Mouse (Mus musculus) forebrain, embryonic 16.5 days (tissue): ENCODE measurements around the gene Mark4. TPM values are rescaled to one million over a fixed set of nuclear protein-coding genes. Genes with fewer than 3 reads are reported as not detected.

ENCODE experiments used
- ATAC-seq: fragments of 200-750 bp; cut with Nextera tagmentation; 2 replicates; pipeline ENCODE4 v1.8.0; 2017; ENCODE audit warnings: mild to moderate bottlenecking, moderate library complexity
- H3K27ac ChIP-seq: fragments of 300-500 bp; sonication (generic); 2 replicates; pipeline ENCODE4 v1.5.1; 2014; ENCODE audit warnings: low read length, control low read depth
- H3K27me3 ChIP-seq: fragments of 300-500 bp; sonication (generic); replicated peaks from 2 replicates; pipeline ENCODE4 v1.6.1; 2014; ENCODE audit warnings: low read length; ENCODE audit not compliant: control insufficient read depth, insufficient read depth
- H3K36me3 ChIP-seq: fragments of 300-500 bp; sonication (generic); 2 replicates; pipeline ENCODE4 v1.6.1; 2014; ENCODE audit not compliant: control insufficient read depth, insufficient read depth
- H3K4me1 ChIP-seq: fragments of 300-500 bp; sonication (generic); replicated peaks from 2 replicates; pipeline ENCODE4 v1.6.1; 2014; ENCODE audit warnings: low read length; ENCODE audit not compliant: control insufficient read depth, insufficient read depth
- H3K4me2 ChIP-seq: fragments of 300-500 bp; sonication (generic); 2 replicates; pipeline ENCODE4 v1.6.1; 2014; ENCODE audit warnings: mild to moderate bottlenecking, low read length, control low read depth
- H3K4me3 ChIP-seq: fragments of 300-500 bp; sonication (generic); replicated peaks from 2 replicates; pipeline ENCODE4 v1.5.1; 2014; ENCODE audit warnings: mild to moderate bottlenecking, low read length, control low read depth
- H3K9ac ChIP-seq: fragments of 300-500 bp; sonication (generic); replicated peaks from 2 replicates; pipeline ENCODE4 v1.6.1; 2014; ENCODE audit warnings: low read depth, low read length, control low read depth
- H3K9me3 ChIP-seq: fragments of 300-500 bp; sonication (generic); 2 replicates; pipeline ENCODE4 v1.6.1; 2016; ENCODE audit warnings: low read length; ENCODE audit not compliant: control insufficient read depth
- WGBS: fragments of 180-500 bp; shearing (Covaris S2); extraction: QIAGEN DNeasy Blood & Tissue Kit; methylation state at CpG from one replicate; pipeline ENCODE4 v1.1.7; 2014; 5-methylcytosine and 5-hydroxymethylcytosine counted together
- polyA plus RNA-seq: library from polyadenylated mRNA; unstranded; fragments of >200 nt; fragmentation: Nextera tagmentation; extraction: Ambion mirVana; gene quantifications from 2 replicates; pipeline ENCODE4 v1.2.1, GENCODE M21; 2015

Mark4 gene
- polyA plus RNA-seq, 1 experiment from 2014 or later, result 17.5 TPM

DNA sequence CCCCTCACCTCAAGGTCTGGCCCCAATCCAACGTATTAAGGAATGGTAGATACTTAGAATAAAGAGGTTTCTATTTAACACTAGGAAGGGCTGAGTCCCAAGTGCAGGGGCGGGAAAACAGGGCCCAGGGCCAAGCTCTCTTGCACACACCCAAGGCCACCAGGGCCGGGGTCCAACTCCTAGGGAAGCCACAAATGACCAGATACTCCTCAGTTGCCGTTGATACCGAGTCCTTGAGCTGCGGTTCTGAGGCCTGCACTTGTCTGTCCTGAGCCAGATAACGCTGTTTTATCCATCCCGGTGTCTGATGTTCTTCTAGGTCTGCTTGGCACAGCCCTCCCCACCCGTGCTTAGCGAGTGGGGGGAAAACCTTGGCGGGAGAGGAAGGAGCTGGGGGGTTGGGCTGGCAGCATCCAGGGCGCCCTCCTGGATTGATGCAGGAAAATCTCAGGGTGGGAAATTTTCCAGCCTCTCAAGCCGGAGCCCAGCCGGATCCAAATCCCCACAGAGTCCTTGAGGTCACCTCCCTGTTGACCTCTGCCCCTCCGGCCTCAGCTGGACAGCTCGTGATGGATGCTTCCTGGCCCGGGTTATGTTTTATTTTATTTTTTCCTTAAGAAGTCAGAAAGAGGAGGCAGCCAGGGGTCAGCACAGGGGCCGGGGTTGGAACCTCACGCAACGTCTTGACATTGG, 37.0 kb upstream of the Mark4 start:
- no peak overlapping the region for H3K27ac ChIP-seq
- H3K4me1 ChIP-seq, result peaks cover 3% of the 10 kb centered on the region; the same call in 1 of the 2 replicates
- peaks cover 19% of the 10 kb centered on the region for H3K27me3 ChIP-seq
- H3K4me3 ChIP-seq, result no peak overlapping the region
- H3K36me3 ChIP-seq, result no peaks in the 10 kb centered on the region
- no peak overlapping the region for H3K9ac ChIP-seq
- H3K4me2 ChIP-seq, result no peak overlapping the region
- no peak for ATAC-seq
- WGBS, result 74% methylated on average over 20 of the region's 20 CpGs
- H3K9me3 ChIP-seq, result no peaks in the 10 kb centered on the region

- Histone ChIP-seq H3K9me3 (no peaks in the 10 kb centered on the region), H3K36me3 (no peaks in the 10 kb centered on the region), H3K27me3 (peaks cover 24% of the 10 kb centered on the region), H3K4me2 (no peak overlapping the region), H3K4me1 (peaks cover 3% of the 10 kb centered on the region; the same call in 1 of the 2 replicates), H3K9ac (no peak overlapping the region), H3K4me3 (no peak overlapping the region), H3K27ac (no peak overlapping the region)
- ATAC-seq, result no peak
- WGBS, result 83% methylated on average over 25 of the region's 25 CpGs
These were observed 36.3 kb upstream of the Mark4 start for GRCm38 (mm10) chr7:19494751-19495474.

DNA sequence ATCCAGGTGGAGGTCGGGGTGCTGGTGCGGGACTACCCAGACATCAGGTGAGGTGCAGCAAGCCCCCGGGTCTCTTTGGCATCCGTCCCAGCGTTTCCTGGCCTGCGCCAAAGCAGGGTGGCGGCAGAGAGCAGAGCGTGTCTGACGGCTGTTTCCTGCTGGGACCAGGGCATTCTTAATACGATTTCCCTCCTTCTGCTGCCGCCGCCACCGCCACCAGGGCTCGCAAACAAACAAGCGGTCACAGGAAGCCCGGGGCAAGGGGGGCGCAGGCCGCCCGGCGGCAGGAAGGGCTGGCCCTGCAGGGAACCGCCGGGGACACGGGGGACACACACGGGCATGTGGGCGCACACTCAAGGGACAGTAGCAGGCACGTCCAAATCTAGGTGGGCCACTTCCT, 33.1 kb upstream of the Mark4 start:
- peaks cover 46% of the 10 kb centered on the region for H3K27me3 ChIP-seq
- no peak overlapping the region; the same call in 1 of the 2 replicates for H3K9ac ChIP-seq
- peak overlapping the region; percentile 19; the same call in 1 of the 2 replicates for H3K4me2 ChIP-seq
- H3K27ac ChIP-seq, result no peak overlapping the region
- H3K9me3 ChIP-seq, result no peaks in the 10 kb centered on the region
- H3K4me3 ChIP-seq, result no peak overlapping the region
- H3K36me3 ChIP-seq, result no peaks in the 10 kb centered on the region
- H3K4me1 ChIP-seq, result peaks cover 8% of the 10 kb centered on the region
- WGBS, result 2% methylated on average over 26 of the region's 26 CpGs
- ATAC-seq, result no peak

DNA sequence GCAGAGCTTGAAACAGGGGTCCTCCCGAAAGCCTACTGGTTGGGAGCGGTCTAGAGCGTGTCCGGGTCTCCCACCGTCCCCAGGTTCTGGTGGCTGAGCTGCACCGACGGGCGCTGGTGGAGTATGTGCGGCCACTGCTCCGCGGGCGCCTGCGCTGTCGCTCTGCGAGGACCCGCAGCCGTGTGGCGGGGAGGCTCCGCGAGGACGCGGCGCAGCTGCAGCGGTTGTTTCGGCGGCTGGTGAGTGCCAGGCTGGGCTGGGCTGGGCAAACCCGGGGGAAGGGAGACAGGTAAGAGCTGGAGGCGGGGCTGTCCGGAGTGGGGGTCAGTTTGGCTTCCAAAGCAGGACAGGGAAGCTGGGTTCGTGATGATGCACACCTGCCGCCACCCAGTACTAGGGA, 30.9 kb upstream of the Mark4 start:
- H3K36me3 ChIP-seq, result no peaks in the 10 kb centered on the region
- peak overlapping the region; percentile 38 for H3K4me2 ChIP-seq
- no peak overlapping the region for H3K27ac ChIP-seq
- 2% methylated on average over 31 of the region's 31 CpGs for WGBS
- H3K27me3 ChIP-seq, result peaks cover 46% of the 10 kb centered on the region
- peak overlapping the region; percentile 29 for H3K4me3 ChIP-seq
- peak; percentile 33; the same call in 1 of the 2 replicates for ATAC-seq
- H3K9ac ChIP-seq, result peak overlapping the region; percentile 38
- no peaks in the 10 kb centered on the region for H3K9me3 ChIP-seq
- H3K4me1 ChIP-seq, result peaks cover 8% of the 10 kb centered on the region

DNA sequence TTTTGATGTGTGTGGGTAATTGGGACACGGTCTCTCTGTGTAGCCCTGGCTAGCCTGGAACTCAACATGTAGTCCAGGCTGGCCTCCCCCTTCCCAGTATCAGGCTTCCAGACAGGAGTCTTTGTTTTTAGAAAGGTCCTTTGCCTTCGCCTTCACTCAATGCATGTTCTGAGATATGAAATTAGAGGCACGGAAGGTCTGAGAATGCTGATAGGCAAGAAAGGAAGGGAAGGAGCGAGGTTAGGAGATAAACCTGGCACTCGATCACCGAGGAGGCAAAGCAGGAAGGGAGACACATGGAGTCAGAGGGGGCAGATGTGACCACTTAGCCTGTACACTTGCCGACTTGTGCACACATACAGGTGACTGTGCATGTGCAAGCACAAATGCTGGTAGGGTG, 27.9 kb upstream of the Mark4 start:
- Histone ChIP-seq H3K9me3 (no peaks in the 10 kb centered on the region), H3K4me3 (no peak overlapping the region), H3K9ac (no peak overlapping the region), H3K27me3 (peaks cover 38% of the 10 kb centered on the region), H3K27ac (no peak overlapping the region), H3K4me2 (no peak overlapping the region), H3K4me1 (peaks cover 5% of the 10 kb centered on the region), H3K36me3 (no peaks in the 10 kb centered on the region)
- no peak for ATAC-seq
- WGBS, result 92% methylated on average over 7 of the region's 7 CpGs

- H3K27me3 ChIP-seq, result peaks cover 27% of the 10 kb centered on the region
These were observed 26.9 kb upstream of the Mark4 start for GRCm38 (mm10) chr7:19485488-19485887.

GRCm38 (mm10) chr7:19483281-19483680, 24.7 kb upstream of the Mark4 start:
- ATAC-seq, result no peak
- WGBS, result 80% methylated on average over 8 of the region's 8 CpGs
- H3K27me3 ChIP-seq, result peaks cover 9% of the 10 kb centered on the region
- H3K4me2 ChIP-seq, result no peak overlapping the region
- no peak overlapping the region for H3K9ac ChIP-seq
- H3K4me3 ChIP-seq, result no peak overlapping the region
- H3K27ac ChIP-seq, result no peak overlapping the region
- H3K4me1 ChIP-seq, result no peaks in the 10 kb centered on the region
- no peaks in the 10 kb centered on the region for H3K9me3 ChIP-seq
- no peaks in the 10 kb centered on the region for H3K36me3 ChIP-seq

More at GRCm38 (mm10) chr7:19485488-19485887, 26.9 kb upstream of the Mark4 start:
- Histone ChIP-seq H3K9ac (no peak overlapping the region), H3K4me2 (no peak overlapping the region), H3K36me3 (no peaks in the 10 kb centered on the region), H3K4me3 (no peak overlapping the region), H3K9me3 (no peaks in the 10 kb centered on the region), H3K4me1 (peaks cover 5% of the 10 kb centered on the region), H3K27ac (no peak overlapping the region)
- WGBS, result 83% methylated on average over 1 of the region's 1 CpGs
- no peak for ATAC-seq

DNA sequence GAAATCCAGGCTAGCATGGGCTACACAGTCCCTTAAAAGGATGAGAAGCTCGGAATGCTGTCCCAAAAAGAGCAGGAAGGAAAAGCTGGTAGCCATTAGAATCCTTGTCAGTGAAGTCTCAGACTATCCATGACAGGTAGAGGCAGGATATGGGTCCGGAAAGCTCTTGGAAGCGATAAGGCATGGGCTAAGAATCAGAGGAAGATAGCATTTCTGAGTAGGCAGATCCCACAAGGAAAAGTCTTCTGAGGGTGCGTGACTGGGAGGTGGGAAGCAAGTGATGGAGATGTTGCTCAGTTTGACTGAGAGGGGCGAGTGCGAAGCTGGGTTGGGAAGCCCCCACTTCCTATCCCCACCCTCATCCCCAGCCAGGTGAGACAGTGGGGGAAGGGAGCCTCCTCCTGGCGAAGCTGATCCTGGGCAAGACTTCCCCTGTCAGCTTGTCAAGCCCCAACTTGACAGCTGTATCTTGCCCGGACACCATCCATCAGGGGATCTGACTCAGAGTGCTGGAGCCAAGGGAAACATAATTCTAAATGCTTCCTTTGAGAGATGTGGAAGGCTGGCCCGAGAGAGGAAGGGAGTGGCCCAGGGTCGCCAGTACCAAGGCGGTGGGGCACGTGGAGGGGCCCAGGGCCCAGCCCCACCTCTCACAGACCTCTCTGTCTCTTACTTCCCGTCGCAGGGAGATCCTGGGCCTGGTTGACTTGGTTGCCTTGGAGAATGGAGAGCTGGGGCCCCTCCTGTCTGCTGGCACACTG, 19.2 kb upstream of the Mark4 start:
- H3K4me2 ChIP-seq, result no peak overlapping the region
- peaks cover 3% of the 10 kb centered on the region; the same call in 1 of the 2 replicates for H3K4me1 ChIP-seq
- no peaks in the 10 kb centered on the region for H3K9me3 ChIP-seq
- 24% methylated on average over 14 of the region's 14 CpGs for WGBS
- H3K27me3 ChIP-seq, result peaks cover 24% of the 10 kb centered on the region
- no peak for ATAC-seq
- no peak overlapping the region for H3K9ac ChIP-seq
- no peak overlapping the region for H3K4me3 ChIP-seq
- no peaks in the 10 kb centered on the region for H3K36me3 ChIP-seq
- H3K27ac ChIP-seq, result no peak overlapping the region

DNA sequence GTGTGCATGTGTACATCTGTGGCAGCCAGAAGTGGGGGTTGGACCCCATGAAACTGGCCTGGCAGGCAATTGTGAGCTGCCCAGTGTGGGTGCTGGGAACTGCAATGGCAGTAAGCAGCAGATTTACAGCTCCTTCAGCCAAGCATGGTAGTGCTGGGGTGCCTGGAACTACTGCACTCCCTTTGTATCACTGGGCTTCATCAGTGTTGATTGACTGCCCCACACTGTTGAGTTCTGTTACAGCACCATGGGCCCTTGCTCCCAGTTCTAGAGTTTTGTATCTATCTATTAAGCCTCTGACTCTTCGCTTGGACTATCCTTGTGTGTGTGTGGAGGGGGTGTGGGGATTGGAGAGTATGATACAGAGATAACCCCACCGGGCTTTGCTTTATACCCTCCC, 18.5 kb upstream of the Mark4 start:
- Histone ChIP-seq H3K36me3 (no peaks in the 10 kb centered on the region), H3K4me2 (no peak overlapping the region), H3K9me3 (no peaks in the 10 kb centered on the region), H3K4me3 (no peak overlapping the region), H3K27me3 (peaks cover 31% of the 10 kb centered on the region), H3K4me1 (peaks cover 3% of the 10 kb centered on the region; the same call in 1 of the 2 replicates), H3K27ac (no peak overlapping the region), H3K9ac (no peak overlapping the region)
- 74% methylated on average over 2 of the region's 2 CpGs for WGBS
- no peak for ATAC-seq
